Mouse (Mus musculus) neural tube, embryonic 11.5 days (tissue): ENCODE measurements around the gene 1700019N19Rik. TPM values are rescaled to one million over a fixed set of nuclear protein-coding genes. Genes with fewer than 3 reads are reported as not detected.

Source experiments
- ATAC-seq: fragments of 200-750 bp; cut with Nextera tagmentation; 2 replicates; pipeline ENCODE4 v1.8.0; 2017; ENCODE audit warnings: moderate number of reproducible peaks, mild to moderate bottlenecking, moderate TSS enrichment, moderate library complexity; ENCODE audit not compliant: insufficient read depth, low FRiP score, low TSS enrichment
- DNase-seq: peaks from one replicate; pipeline ENCODE4 v3.0.0-alpha.2; 2015; ENCODE audit warnings: low spot score
- H3K27ac ChIP-seq: fragments of 300-500 bp; sonication (generic); 2 replicates; pipeline ENCODE4 v1.5.1; 2014; ENCODE audit warnings: low read depth, mild to moderate bottlenecking, low read length
- H3K27me3 ChIP-seq: fragments of 300-500 bp; sonication (generic); 2 replicates; pipeline ENCODE4 v1.6.1; 2014; ENCODE audit warnings: mild to moderate bottlenecking, low read length, mixed read lengths; ENCODE audit not compliant: control insufficient read depth, insufficient read depth
- H3K36me3 ChIP-seq: fragments of 300-500 bp; sonication (generic); 2 replicates; pipeline ENCODE4 v1.6.1; 2014; ENCODE audit warnings: mild to moderate bottlenecking, low read length, moderate library complexity, mixed read lengths; ENCODE audit not compliant: control insufficient read depth, insufficient read depth
- H3K4me1 ChIP-seq: fragments of 300-500 bp; sonication (generic); 2 replicates; pipeline ENCODE4 v1.6.1; 2014; ENCODE audit warnings: low read length, mixed read lengths; ENCODE audit not compliant: control insufficient read depth, insufficient read depth
- H3K4me2 ChIP-seq: fragments of 300-500 bp; sonication (generic); 2 replicates; pipeline ENCODE4 v1.6.1; 2014; ENCODE audit warnings: low read depth, mild to moderate bottlenecking, moderate library complexity
- H3K4me3 ChIP-seq: fragments of 300-500 bp; sonication (generic); 2 replicates; pipeline ENCODE4 v1.5.1; 2014; ENCODE audit warnings: low read depth, low read length
- H3K9ac ChIP-seq: fragments of 300-500 bp; sonication (generic); 2 replicates; pipeline ENCODE4 v1.6.1; 2014; ENCODE audit warnings: mild to moderate bottlenecking, low read length
- H3K9me3 ChIP-seq: fragments of 300-500 bp; sonication (generic); 2 replicates; pipeline ENCODE4 v1.6.1; 2016; ENCODE audit warnings: low read length; ENCODE audit not compliant: control insufficient read depth
- WGBS: fragments of 180-500 bp; shearing (Covaris S2); extraction: QIAGEN DNeasy Blood & Tissue Kit; methylation state at CpG from one replicate; pipeline ENCODE4 v1.1.7; 2014; 5-methylcytosine and 5-hydroxymethylcytosine counted together
- polyA plus RNA-seq: library from polyadenylated mRNA; unstranded; fragments of >200 nt; fragmentation: Nextera tagmentation; extraction: Ambion mirVana; gene quantifications from 2 replicates; pipeline ENCODE4 v1.2.1, GENCODE M21; 2014

1700019N19Rik gene
- polyA plus RNA-seq, 1 experiment from 2014 or later = not detected

DNA sequence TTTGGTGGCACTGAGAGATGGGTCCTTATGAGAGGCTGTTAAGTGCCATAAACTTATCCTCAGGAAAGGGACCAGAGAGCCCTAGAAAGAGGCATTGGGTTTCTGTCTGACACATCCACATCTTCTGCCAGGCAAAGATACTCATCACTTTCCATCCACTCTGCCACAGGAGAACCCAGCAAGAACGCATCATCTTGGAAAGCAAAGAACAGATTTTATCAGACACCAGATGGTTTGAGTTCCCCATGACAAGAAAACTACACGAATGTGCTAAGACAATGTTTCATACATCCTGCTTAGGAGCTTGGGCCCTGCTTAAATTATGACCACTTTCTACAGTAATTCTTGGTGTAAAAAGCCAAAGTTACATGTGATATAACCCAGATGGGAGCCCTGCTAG is 43.4 kb downstream of the 1700019N19Rik start:
- Histone ChIP-seq H3K27me3 (no peaks in the 10 kb centered on the region), H3K27ac (no peak overlapping the region), H3K4me2 (no peak overlapping the region), H3K9me3 (no peaks in the 10 kb centered on the region), H3K4me3 (no peak overlapping the region), H3K9ac (no peak overlapping the region), H3K36me3 (no peaks in the 10 kb centered on the region), H3K4me1 (no peaks in the 10 kb centered on the region)
- no peak for DNase-seq
- 86% methylated on average over 2 of the region's 2 CpGs for WGBS
- ATAC-seq = no peak

DNA sequence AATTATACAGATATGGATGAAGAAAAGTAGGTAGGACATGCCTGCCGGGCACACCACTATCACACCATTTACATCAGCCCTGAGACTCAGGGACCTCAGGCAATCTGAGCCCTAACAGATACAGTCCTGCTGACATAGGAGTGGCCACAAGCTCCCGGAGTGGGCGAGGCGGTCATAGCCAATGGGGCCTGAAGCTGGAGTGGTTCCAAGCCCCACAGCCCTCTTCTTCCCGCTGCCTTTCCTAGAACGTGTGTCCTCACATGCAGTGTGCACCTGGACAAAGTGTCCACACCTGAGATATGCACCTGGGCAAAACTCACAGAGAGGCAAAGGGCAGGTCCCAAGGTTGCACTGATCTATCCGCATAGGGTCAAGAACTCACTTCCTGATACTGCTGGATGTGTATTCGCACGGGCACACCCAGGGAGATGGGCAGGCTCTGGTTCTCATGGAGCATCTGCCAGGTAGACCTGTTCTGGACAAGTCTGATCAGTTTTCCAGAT is 46.7 kb downstream of the 1700019N19Rik start:
- WGBS = 90% methylated on average over 9 of the region's 9 CpGs

GRCm38 (mm10) chr19:58743736-58744135 is 50.5 kb downstream of the 1700019N19Rik start:
- H3K9ac ChIP-seq = no peak overlapping the region
- no peaks in the 10 kb centered on the region for H3K4me1 ChIP-seq
- no peak for DNase-seq
- no peak overlapping the region for H3K4me2 ChIP-seq
- H3K27ac ChIP-seq = no peak overlapping the region
- H3K27me3 ChIP-seq = no peaks in the 10 kb centered on the region
- ATAC-seq = no peak
- WGBS = 36% methylated on average over 4 of the region's 4 CpGs
- H3K36me3 ChIP-seq = no peaks in the 10 kb centered on the region
- no peak overlapping the region for H3K4me3 ChIP-seq
- H3K9me3 ChIP-seq = no peaks in the 10 kb centered on the region

More for the DNA sequence above, 46.7 kb downstream of the 1700019N19Rik start:
- H3K36me3 ChIP-seq = no peaks in the 10 kb centered on the region
- H3K27me3 ChIP-seq = no peaks in the 10 kb centered on the region
- no peak overlapping the region for H3K4me2 ChIP-seq
- no peak overlapping the region for H3K4me3 ChIP-seq
- H3K9me3 ChIP-seq = no peaks in the 10 kb centered on the region
- DNase-seq (no peak), ATAC-seq (no peak)
- H3K27ac ChIP-seq = no peak overlapping the region
- H3K9ac ChIP-seq = no peak overlapping the region
- no peaks in the 10 kb centered on the region for H3K4me1 ChIP-seq

DNA sequence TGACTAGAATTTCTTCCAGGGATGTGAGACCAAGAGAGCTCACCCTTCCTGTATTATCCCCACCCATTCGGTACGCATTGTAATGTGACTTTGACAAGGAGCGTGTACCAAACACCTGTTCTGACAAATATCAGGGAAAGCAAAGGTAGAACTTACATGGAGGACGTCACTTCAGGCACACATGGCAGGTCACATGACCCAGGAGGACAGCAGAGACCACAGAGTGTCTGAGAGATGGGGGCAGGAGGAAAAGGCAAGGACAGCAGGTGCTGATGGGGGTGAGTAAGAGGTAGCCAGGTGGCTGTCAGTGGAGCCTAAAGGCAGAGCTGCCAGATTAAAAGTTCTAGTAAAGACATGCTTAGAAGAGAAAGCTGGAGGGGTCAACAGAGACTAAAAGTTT is 51.5 kb downstream of the 1700019N19Rik start:
- H3K9me3 ChIP-seq = no peaks in the 10 kb centered on the region
- no peak overlapping the region for H3K9ac ChIP-seq
- H3K27me3 ChIP-seq = no peaks in the 10 kb centered on the region
- no peaks in the 10 kb centered on the region for H3K4me1 ChIP-seq
- H3K4me2 ChIP-seq = no peak overlapping the region
- DNase-seq = no peak
- H3K36me3 ChIP-seq = no peaks in the 10 kb centered on the region
- H3K27ac ChIP-seq = no peak overlapping the region
- WGBS = 89% methylated on average over 4 of the region's 4 CpGs
- H3K4me3 ChIP-seq = no peak overlapping the region
- ATAC-seq = no peak

DNA sequence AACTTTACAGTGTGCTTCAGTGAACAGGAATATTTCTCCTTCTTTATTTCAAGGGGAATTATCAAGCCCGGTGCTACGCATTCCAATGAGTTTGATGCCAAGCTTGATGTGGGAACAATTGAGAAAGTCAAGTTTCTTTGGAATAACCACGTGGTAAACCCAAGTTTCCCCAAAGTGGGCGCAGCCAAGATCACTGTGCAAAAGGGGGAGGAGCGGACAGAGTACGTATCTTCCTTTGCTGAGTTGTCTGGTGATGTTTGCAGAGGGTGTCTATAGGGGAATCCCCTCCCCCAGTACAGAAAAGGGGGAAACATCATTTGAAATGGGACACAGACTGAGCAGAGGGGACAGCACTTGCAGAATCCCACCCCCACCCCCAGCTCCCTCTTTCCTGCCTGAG is 53.2 kb downstream of the 1700019N19Rik start:
- Histone ChIP-seq H3K27me3 (no peaks in the 10 kb centered on the region), H3K4me1 (no peaks in the 10 kb centered on the region), H3K9me3 (no peaks in the 10 kb centered on the region), H3K4me2 (no peak overlapping the region), H3K4me3 (no peak overlapping the region), H3K27ac (no peak overlapping the region), H3K9ac (no peak overlapping the region), H3K36me3 (no peaks in the 10 kb centered on the region)
- DNase-seq (no peak), ATAC-seq (no peak)
- 81% methylated on average over 6 of the region's 6 CpGs for WGBS

DNA sequence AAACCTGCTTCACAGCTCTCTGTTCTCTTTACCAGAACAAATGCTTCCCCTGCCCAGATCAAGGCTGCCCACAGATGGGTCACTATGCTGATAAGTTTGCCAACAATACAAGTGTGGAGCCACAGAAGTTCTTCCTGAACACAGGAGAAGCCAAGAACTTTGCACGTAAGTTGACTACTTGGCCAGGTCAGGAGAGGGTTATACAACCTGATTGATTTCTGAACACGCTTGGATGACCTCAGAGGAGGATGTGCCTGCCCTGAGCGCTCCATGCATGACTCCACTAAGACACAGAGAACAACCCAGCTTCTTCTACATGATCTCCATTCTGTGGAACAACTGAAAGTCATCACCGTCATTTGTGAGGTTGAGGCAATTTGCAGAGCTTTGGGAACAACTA is 56.1 kb downstream of the 1700019N19Rik start:
- no peak overlapping the region for H3K27ac ChIP-seq
- no peaks in the 10 kb centered on the region for H3K9me3 ChIP-seq
- no peak overlapping the region for H3K4me3 ChIP-seq
- no peaks in the 10 kb centered on the region for H3K4me1 ChIP-seq
- H3K9ac ChIP-seq = no peak overlapping the region
- WGBS = 83% methylated on average over 4 of the region's 4 CpGs
- no peaks in the 10 kb centered on the region for H3K27me3 ChIP-seq
- ATAC-seq (no peak), DNase-seq (no peak)
- H3K4me2 ChIP-seq = no peak overlapping the region
- no peaks in the 10 kb centered on the region for H3K36me3 ChIP-seq

Other genes starting within 250 kb of the 1700019N19Rik start
- gene Pnlip, start 142.0 kb downstream of the 1700019N19Rik start, polyA plus RNA-seq = 0.54 and 1.1 TPM in 2 replicates
- gene Pnliprp1, start 65.6 kb downstream of the 1700019N19Rik start, polyA plus RNA-seq = not detected in 2 replicates
- gene Pnliprp2, start 34.7 kb downstream of the 1700019N19Rik start, polyA plus RNA-seq = 0.26 TPM in 1 of 2 replicates, not detected in the other
- gene Eno4, start 149.0 kb upstream of the 1700019N19Rik start, polyA plus RNA-seq = 0.42 and 0.68 TPM in 2 replicates
- gene Hspa12a, start 149.2 kb upstream of the 1700019N19Rik start, polyA plus RNA-seq = 27.8 and 28.3 TPM in 2 replicates